Mouse (Mus musculus): Measurements from ENCODE around the gene Crip2. TPM values are rescaled to one million over a fixed set of nuclear protein-coding genes. Genes with fewer than 3 reads are reported as not detected.
A peak's percentile ranks its signal among the peaks of the same experiment; 100 is the strongest.

The Crip2 gene
- total RNA-seq, 2 experiments from 2014 or later, result 93.0 to 95.4 TPM

- no peak for DNase-seq
Measured at GRCm38 (mm10) chr12:113147481-113147880, 7.4 kb downstream of the Crip2 start.

GRCm38 (mm10) chr12:113148381-113149035 lies 8.5 kb downstream of the Crip2 start:
- DNase-seq, result no peak

GRCm38 (mm10) chr12:113149341-113149740 lies 9.3 kb downstream of the Crip2 start:
- DNase-seq, result no peak

- DNase-seq, result no peak
Measured at GRCm38 (mm10) chr12:113149896-113150295, 9.9 kb downstream of the Crip2 start.

GRCm38 (mm10) chr12:113150591-113150990 lies 10.6 kb downstream of the Crip2 start:
- DNase-seq, result no peak

- DNase-seq, result no peak
Measured at GRCm38 (mm10) chr12:113151046-113151445, 11.0 kb downstream of the Crip2 start.

- DNase-seq, result no peak
Measured at GRCm38 (mm10) chr12:113151661-113152271, 11.7 kb downstream of the Crip2 start.

GRCm38 (mm10) chr12:113152272-113152661 lies 12.2 kb downstream of the Crip2 start:
- no peak for DNase-seq

GRCm38 (mm10) chr12:113152991-113153525 lies 13.0 kb downstream of the Crip2 start:
- no peak for DNase-seq

- DNase-seq, result no peak
Measured at GRCm38 (mm10) chr12:113153971-113154370, 13.9 kb downstream of the Crip2 start.

- DNase-seq, result no peak
Measured at GRCm38 (mm10) chr12:113154747-113155075, 14.7 kb downstream of the Crip2 start.

GRCm38 (mm10) chr12:113155076-113155771 lies 15.2 kb downstream of the Crip2 start:
- no peak for DNase-seq

GRCm38 (mm10) chr12:113155887-113156539 lies 16.0 kb downstream of the Crip2 start, which contains the start of gene Tedc1:
TSS of gene Tedc1 (plus strand) at chr12:113156421.
- DNase-seq, result peak; percentile 99

- DNase-seq, result no peak
Measured at GRCm38 (mm10) chr12:113156540-113156929, 16.5 kb downstream of the Crip2 start.

- no peak for DNase-seq
Measured at GRCm38 (mm10) chr12:113157002-113157401, 17.0 kb downstream of the Crip2 start.

- no peak for DNase-seq
Measured at GRCm38 (mm10) chr12:113157521-113157920, 17.5 kb downstream of the Crip2 start.

- DNase-seq, result no peak
Measured at GRCm38 (mm10) chr12:113157971-113158370, 17.9 kb downstream of the Crip2 start.

- peak; percentile 58 to 69 for DNase-seq
Measured at GRCm38 (mm10) chr12:113163561-113164006, 23.5 kb downstream of the Crip2 start.

- no peak for DNase-seq
Measured at GRCm38 (mm10) chr12:113168031-113168536, 28.0 kb downstream of the Crip2 start.

GRCm38 (mm10) chr12:113176960-113177725 lies 37.1 kb downstream of the Crip2 start:
- no peak for DNase-seq

GRCm38 (mm10) chr12:113181020-113181419 lies 41.0 kb downstream of the Crip2 start:
- DNase-seq, result no peak

- DNase-seq, result no peak
Measured at GRCm38 (mm10) chr12:113184945-113185344, 44.9 kb downstream of the Crip2 start.

All from layer of hippocampus, postnatal 36 days (tissue).